Mouse (Mus musculus) liver, postnatal 0 days (tissue): ENCODE results near the gene Magel2. TPM values are rescaled to one million over a fixed set of nuclear protein-coding genes. Genes with fewer than 3 reads are reported as not detected.

Experiments
- ATAC-seq: fragments of 200-750 bp; cut with Nextera tagmentation; 2 replicates; pipeline ENCODE4 v1.8.0; 2017; ENCODE audit warnings: mild to moderate bottlenecking, moderate library complexity
- DNase-seq: peaks from one replicate; pipeline ENCODE4 v3.0.0-alpha.2; 2016
- H3K27ac ChIP-seq: fragments of 300-500 bp; sonication (generic); 2 replicates; pipeline ENCODE4 v1.5.1; 2014; ENCODE audit warnings: antibody characterized with exemption, moderate library complexity, mild to moderate bottlenecking, low read depth
- H3K27me3 ChIP-seq: fragments of 300-500 bp; sonication (generic); 2 replicates; pipeline ENCODE4 v1.6.1; 2014; ENCODE audit warnings: low read length, control low read depth, mixed read lengths; ENCODE audit not compliant: insufficient read depth
- H3K36me3 ChIP-seq: fragments of 300-500 bp; sonication (generic); replicated peaks from 2 replicates; pipeline ENCODE4 v1.6.1; 2014; ENCODE audit warnings: mild to moderate bottlenecking, control low read depth, low read length, moderate library complexity, mixed read lengths; ENCODE audit not compliant: insufficient read depth
- H3K4me1 ChIP-seq: fragments of 300-500 bp; sonication (generic); 2 replicates; pipeline ENCODE4 v1.6.1; 2014; ENCODE audit warnings: antibody characterized with exemption, mild to moderate bottlenecking, control low read depth; ENCODE audit not compliant: insufficient read depth
- H3K4me2 ChIP-seq: fragments of 300-500 bp; sonication (generic); 2 replicates; pipeline ENCODE4 v1.6.1; 2014; ENCODE audit warnings: low read depth, mild to moderate bottlenecking, low read length, moderate library complexity, mixed read lengths
- H3K4me3 ChIP-seq: fragments of 300-500 bp; sonication (generic); 2 replicates; pipeline ENCODE4 v1.5.1; 2014; ENCODE audit warnings: low read depth, low read length
- H3K9ac ChIP-seq: fragments of 300-500 bp; sonication (generic); replicated peaks from 2 replicates; pipeline ENCODE4 v1.6.1; 2014; ENCODE audit warnings: mild to moderate bottlenecking, moderate library complexity
- H3K9me3 ChIP-seq: fragments of 300-500 bp; sonication (generic); 2 replicates; pipeline ENCODE4 v1.6.1; 2016; ENCODE audit warnings: mild to moderate bottlenecking, control low read depth, low read length, mixed read lengths
- CTCF ChIP-seq: sonication (generic); IDR thresholded peaks from 2 replicates; pipeline ENCODE4 v1.5.1; 2016; ENCODE audit warnings: antibody characterized with exemption, low read depth
- EP300 ChIP-seq: IDR thresholded peaks from 2 replicates; pipeline ENCODE4 v1.6.1; 2016; ENCODE audit warnings: antibody characterized with exemption, low read depth, mild to moderate bottlenecking
- WGBS: fragments of 180-500 bp; shearing (Covaris S2); extraction: QIAGEN DNeasy Blood & Tissue Kit; methylation state at CpG from one replicate; pipeline ENCODE4 v1.1.7; 2014; ENCODE audit not compliant: insufficient replicate concordance; 5-methylcytosine and 5-hydroxymethylcytosine counted together
- polyA plus RNA-seq: library from polyadenylated mRNA; unstranded; fragments of >200 nt; fragmentation: Nextera tagmentation; extraction: Ambion mirVana; gene quantifications from 2 replicates; pipeline ENCODE4 v1.2.1, GENCODE M21; 2015

Magel2 gene
- polyA plus RNA-seq, 1 experiment from 2014 or later, result not detected

GRCm38 (mm10) chr7:62365039-62365636 lies 11.7 kb upstream of the Magel2 start:
- Histone ChIP-seq H3K27me3 (no peaks in the 10 kb centered on the region), H3K4me1 (no peaks in the 10 kb centered on the region), H3K9ac (no peak overlapping the region), H3K9me3 (no peaks in the 10 kb centered on the region), H3K4me2 (no peak overlapping the region), H3K4me3 (no peak overlapping the region), H3K36me3 (no peaks in the 10 kb centered on the region), H3K27ac (no peak overlapping the region)
- DNase-seq (no peak), ATAC-seq (no peak)
- TF ChIP-seq CTCF, result no peak
- no peak for TF ChIP-seq EP300
- 56% methylated on average over 7 of the region's 7 CpGs for WGBS

- DNase-seq, result no peak
- no peaks in the 10 kb centered on the region for H3K9me3 ChIP-seq
- no peak for TF ChIP-seq EP300
- TF ChIP-seq CTCF, result no peak
Measured at GRCm38 (mm10) chr7:62366730-62367129, 10.1 kb upstream of the Magel2 start.

GRCm38 (mm10) chr7:62375658-62376057 lies 1.2 kb upstream of the Magel2 start:
- H3K36me3 ChIP-seq, result no peaks in the 10 kb centered on the region
- TF ChIP-seq CTCF, result peak; percentile 24
- no peak for TF ChIP-seq EP300
- H3K27ac ChIP-seq, result no peak overlapping the region
- no peaks in the 10 kb centered on the region for H3K4me1 ChIP-seq
- no peak for DNase-seq
- H3K9me3 ChIP-seq, result no peaks in the 10 kb centered on the region
- H3K4me3 ChIP-seq, result no peak overlapping the region
- no peak overlapping the region for H3K4me2 ChIP-seq
- 0 out of 2 replicates have a peak, but pooled peaks cover 3% of the 10 kb centered on the region for H3K27me3 ChIP-seq
- H3K9ac ChIP-seq, result no peak overlapping the region
- ATAC-seq, result no peak
- 31% methylated on average over 4 of the region's 4 CpGs for WGBS

More at GRCm38 (mm10) chr7:62366730-62367129, 10.1 kb upstream of the Magel2 start:
- no peaks in the 10 kb centered on the region for H3K36me3 ChIP-seq
- 75% methylated on average over 8 of the region's 8 CpGs for WGBS
- ATAC-seq, result no peak
- no peaks in the 10 kb centered on the region for H3K4me1 ChIP-seq
- no peak overlapping the region for H3K27ac ChIP-seq
- H3K9ac ChIP-seq, result no peak overlapping the region
- no peak overlapping the region for H3K4me3 ChIP-seq
- H3K4me2 ChIP-seq, result no peak overlapping the region
- H3K27me3 ChIP-seq, result no peaks in the 10 kb centered on the region

- WGBS, result 35% methylated on average over 13 of the region's 14 CpGs
- Histone ChIP-seq H3K4me3 (no peak overlapping the region), H3K27me3 (0 out of 2 replicates have a peak, but pooled peaks cover 3% of the 10 kb centered on the region), H3K4me2 (peak overlapping the region; percentile 44), H3K9ac (no peak overlapping the region), H3K4me1 (no peaks in the 10 kb centered on the region), H3K27ac (no peak overlapping the region), H3K36me3 (no peaks in the 10 kb centered on the region), H3K9me3 (no peaks in the 10 kb centered on the region)
- TF ChIP-seq CTCF (no peak), EP300 (no peak)
- ATAC-seq, result no peak
- no peak for DNase-seq
Measured at GRCm38 (mm10) chr7:62377313-62377712, 503 bp downstream of the Magel2 start.

- DNase-seq, result peak; percentile 12
- no peak overlapping the region for H3K27ac ChIP-seq
- H3K9me3 ChIP-seq, result no peaks in the 10 kb centered on the region
- no peaks in the 10 kb centered on the region for H3K36me3 ChIP-seq
- WGBS, result 86% methylated on average over 9 of the region's 9 CpGs
- no peak overlapping the region for H3K4me3 ChIP-seq
- TF ChIP-seq CTCF (no peak), EP300 (no peak)
- H3K4me2 ChIP-seq, result no peak overlapping the region
- no peak overlapping the region for H3K9ac ChIP-seq
- 0 out of 2 replicates have a peak, but pooled peaks cover 3% of the 10 kb centered on the region for H3K27me3 ChIP-seq
- no peak for ATAC-seq
- H3K4me1 ChIP-seq, result no peaks in the 10 kb centered on the region
Measured at GRCm38 (mm10) chr7:62378529-62378928, 1.7 kb downstream of the Magel2 start.

- ATAC-seq, result no peak
- Histone ChIP-seq H3K4me3 (no peak overlapping the region), H3K4me1 (no peaks in the 10 kb centered on the region), H3K27ac (no peak overlapping the region), H3K4me2 (no peak overlapping the region), H3K9me3 (no peaks in the 10 kb centered on the region), H3K9ac (no peak overlapping the region), H3K36me3 (no peaks in the 10 kb centered on the region), H3K27me3 (no peaks in the 10 kb centered on the region)
- no peak for TF ChIP-seq EP300
- peak; percentile 59 for TF ChIP-seq CTCF
- peak; percentile 14 for DNase-seq
- WGBS, result 10% methylated on average over 2 of the region's 2 CpGs
Measured at GRCm38 (mm10) chr7:62382391-62382790, 5.6 kb downstream of the Magel2 start.
